Mouse (Mus musculus): ENCODE data around the gene Tsga10. TPM values are rescaled to one million over a fixed set of nuclear protein-coding genes. Genes with fewer than 3 reads are reported as not detected.
A peak's percentile ranks its signal among the peaks of the same experiment; 100 is the strongest.
"Not testable (repeated sequence)": the region's sequence is repeated elsewhere in the genome, so short reads cannot be mapped to it uniquely, and the experiment has no call there.

Tsga10 gene
- polyA plus RNA-seq, 1 experiment from 2014 or later, result 14.5 TPM

GRCm38 (mm10) chr1:37728053-37728452 lies 138.2 kb downstream of the Tsga10 start:
- no peaks in the 10 kb centered on the region for H3K27me3 ChIP-seq (ENCODE audit: insufficient read depth, poor library complexity, severe bottlenecking)
- no peak overlapping the region for H3K4me3 ChIP-seq
- H3K9me3 ChIP-seq, result no peaks in the 10 kb centered on the region
- H3K36me3 ChIP-seq, result no peaks in the 10 kb centered on the region
- 74% methylated on average over 10 of the region's 10 CpGs for WGBS
- no peak overlapping the region for H3K27ac ChIP-seq
- no peaks in the 10 kb centered on the region for H3K4me1 ChIP-seq (replicated peaks)
- DNase-seq (ENCODE audit: low spot score), result no peak

GRCm38 (mm10) chr1:37727186-37727585 lies 139.0 kb downstream of the Tsga10 start:
- no peak for DNase-seq (ENCODE audit: low spot score)
- Histone ChIP-seq H3K4me1 (replicated peaks) (no peaks in the 10 kb centered on the region), H3K9me3 (no peaks in the 10 kb centered on the region), H3K27me3 (ENCODE audit: insufficient read depth, poor library complexity, severe bottlenecking) (no peaks in the 10 kb centered on the region), H3K4me3 (no peak overlapping the region), H3K27ac (no peak overlapping the region), H3K36me3 (no peaks in the 10 kb centered on the region)
- WGBS, result 85% methylated on average over 8 of the region's 8 CpGs

GRCm38 (mm10) chr1:37726426-37726825 lies 139.8 kb downstream of the Tsga10 start:
- DNase-seq (ENCODE audit: low spot score), result no peak
- Histone ChIP-seq H3K4me3 (no peak overlapping the region), H3K9me3 (no peaks in the 10 kb centered on the region), H3K36me3 (no peaks in the 10 kb centered on the region), H3K27me3 (ENCODE audit: insufficient read depth, poor library complexity, severe bottlenecking) (peaks cover 3% of the 10 kb centered on the region), H3K27ac (no peak overlapping the region), H3K4me1 (replicated peaks) (no peaks in the 10 kb centered on the region)
- 78% methylated on average over 8 of the region's 8 CpGs for WGBS

- Histone ChIP-seq H3K36me3 (no peaks in the 10 kb centered on the region), H3K27ac (no peak overlapping the region), H3K27me3 (ENCODE audit: insufficient read depth, poor library complexity, severe bottlenecking) (peaks cover 9% of the 10 kb centered on the region), H3K4me1 (replicated peaks) (no peaks in the 10 kb centered on the region), H3K9me3 (no peaks in the 10 kb centered on the region), H3K4me3 (no peak overlapping the region)
- WGBS, result 76% methylated on average over 12 of the region's 12 CpGs
- DNase-seq (ENCODE audit: low spot score), result no peak
Measured at GRCm38 (mm10) chr1:37725880-37726279, 140.3 kb downstream of the Tsga10 start.

GRCm38 (mm10) chr1:37721092-37721491 lies 145.1 kb downstream of the Tsga10 start:
- no peak for DNase-seq (ENCODE audit: low spot score)
- Histone ChIP-seq H3K27ac (no peak overlapping the region), H3K4me3 (no peak overlapping the region), H3K9me3 (no peaks in the 10 kb centered on the region), H3K4me1 (replicated peaks) (peaks cover 15% of the 10 kb centered on the region), H3K36me3 (no peaks in the 10 kb centered on the region), H3K27me3 (ENCODE audit: insufficient read depth, poor library complexity, severe bottlenecking) (peaks cover 48% of the 10 kb centered on the region)
- WGBS, result 76% methylated on average over 5 of the region's 5 CpGs

GRCm38 (mm10) chr1:37719761-37720640 lies 146.2 kb downstream of the Tsga10 start, which contains the start of gene 2010300C02Rik:
Gene 2010300C02Rik, minus strand, starts transcription at chr1:37720085.
- H3K9me3 ChIP-seq, result no peaks in the 10 kb centered on the region
- H3K4me3 ChIP-seq, result peak within 1 kb of the TSS; percentile 64
- H3K4me1 ChIP-seq (replicated peaks), result peaks cover 15% of the 10 kb centered on the region
- DNase-seq (ENCODE audit: low spot score), result peak; percentile 47
- H3K27me3 ChIP-seq (ENCODE audit: insufficient read depth, poor library complexity, severe bottlenecking), result peaks cover 48% of the 10 kb centered on the region
- under 1% methylated on average over 54 of the region's 69 CpGs for WGBS
- peak within 1 kb of the TSS; percentile 70; the same call in 1 of the 2 replicates for H3K27ac ChIP-seq
- no peaks in the 10 kb centered on the region for H3K36me3 ChIP-seq

- 4% methylated on average over 49 of the region's 49 CpGs for whole genome bisulfite sequencing
- peak; percentile 15 for DNase-seq (ENCODE audit: low spot score)
Measured at GRCm38 (mm10) chr1:37719030-37719723, 147.1 kb downstream of the Tsga10 start.

GRCm38 (mm10) chr1:37718516-37718915 lies 147.7 kb downstream of the Tsga10 start:
- DNase-seq (ENCODE audit: low spot score), result no peak
- Histone ChIP-seq H3K4me3 (no peak overlapping the region), H3K9me3 (no peaks in the 10 kb centered on the region), H3K27ac (no peak overlapping the region), H3K36me3 (no peaks in the 10 kb centered on the region), H3K27me3 (ENCODE audit: insufficient read depth, poor library complexity, severe bottlenecking) (peaks cover 48% of the 10 kb centered on the region), H3K4me1 (replicated peaks) (peaks cover 15% of the 10 kb centered on the region)
- 43% methylated on average over 7 of the region's 7 CpGs for WGBS

More at GRCm38 (mm10) chr1:37719030-37719723, 147.1 kb downstream of the Tsga10 start:
- H3K4me3 ChIP-seq, result peak overlapping the region; percentile 64
- H3K27ac ChIP-seq, result peak overlapping the region; percentile 70; the same call in 1 of the 2 replicates
- H3K27me3 ChIP-seq (ENCODE audit: insufficient read depth, poor library complexity, severe bottlenecking), result peaks cover 48% of the 10 kb centered on the region
- no peaks in the 10 kb centered on the region for H3K9me3 ChIP-seq
- H3K4me1 ChIP-seq (replicated peaks), result peaks cover 15% of the 10 kb centered on the region
- no peaks in the 10 kb centered on the region for H3K36me3 ChIP-seq

- no peak for DNase-seq (ENCODE audit: low spot score)
- WGBS, result 80% methylated on average over 14 of the region's 14 CpGs
- Histone ChIP-seq H3K27ac (no peak overlapping the region), H3K4me1 (replicated peaks) (peaks cover 15% of the 10 kb centered on the region), H3K36me3 (no peaks in the 10 kb centered on the region), H3K27me3 (ENCODE audit: insufficient read depth, poor library complexity, severe bottlenecking) (peaks cover 48% of the 10 kb centered on the region), H3K9me3 (no peaks in the 10 kb centered on the region), H3K4me3 (no peak overlapping the region)
Measured at GRCm38 (mm10) chr1:37717415-37718195, 148.6 kb downstream of the Tsga10 start.

- H3K9me3 ChIP-seq; H3K4me3 ChIP-seq; H3K4me1 ChIP-seq (replicated peaks); DNase-seq (ENCODE audit: low spot score); H3K27me3 ChIP-seq (ENCODE audit: insufficient read depth, poor library complexity, severe bottlenecking); H3K27ac ChIP-seq; H3K36me3 ChIP-seq: not testable (repeated sequence)
- 85% methylated on average over 4 of the region's 4 CpGs for WGBS
Measured at GRCm38 (mm10) chr1:37712357-37712737, 153.9 kb downstream of the Tsga10 start.

- Histone ChIP-seq H3K36me3 (no peaks in the 10 kb centered on the region), H3K27me3 (ENCODE audit: insufficient read depth, poor library complexity, severe bottlenecking) (no peaks in the 10 kb centered on the region), H3K4me3 (no peak overlapping the region), H3K4me1 (replicated peaks) (no peaks in the 10 kb centered on the region), H3K9me3 (no peaks in the 10 kb centered on the region), H3K27ac (no peak overlapping the region)
- 89% methylated on average over 10 of the region's 10 CpGs for WGBS
- DNase-seq (ENCODE audit: low spot score), result no peak
Measured at GRCm38 (mm10) chr1:37711596-37712356, 154.5 kb downstream of the Tsga10 start.

- no peaks in the 10 kb centered on the region for H3K27me3 ChIP-seq (ENCODE audit: insufficient read depth, poor library complexity, severe bottlenecking)
- no peak for DNase-seq (ENCODE audit: low spot score)
- H3K4me1 ChIP-seq (replicated peaks), result no peaks in the 10 kb centered on the region
- H3K4me3 ChIP-seq, result no peak overlapping the region
- WGBS, result 93% methylated on average over 5 of the region's 5 CpGs
- H3K27ac ChIP-seq, result no peak overlapping the region
- no peaks in the 10 kb centered on the region for H3K36me3 ChIP-seq
- H3K9me3 ChIP-seq, result no peaks in the 10 kb centered on the region
Measured at GRCm38 (mm10) chr1:37711082-37711481, 155.1 kb downstream of the Tsga10 start.
